Mouse (Mus musculus): ENCODE measurements around the gene Klk6. TPM values are rescaled to one million over a fixed set of nuclear protein-coding genes. Genes with fewer than 3 reads are reported as not detected.

The Klk6 gene
- 88.4 and 102 TPM in 2 replicates for polyA plus RNA-seq (2012; rRNA removed)

DNA sequence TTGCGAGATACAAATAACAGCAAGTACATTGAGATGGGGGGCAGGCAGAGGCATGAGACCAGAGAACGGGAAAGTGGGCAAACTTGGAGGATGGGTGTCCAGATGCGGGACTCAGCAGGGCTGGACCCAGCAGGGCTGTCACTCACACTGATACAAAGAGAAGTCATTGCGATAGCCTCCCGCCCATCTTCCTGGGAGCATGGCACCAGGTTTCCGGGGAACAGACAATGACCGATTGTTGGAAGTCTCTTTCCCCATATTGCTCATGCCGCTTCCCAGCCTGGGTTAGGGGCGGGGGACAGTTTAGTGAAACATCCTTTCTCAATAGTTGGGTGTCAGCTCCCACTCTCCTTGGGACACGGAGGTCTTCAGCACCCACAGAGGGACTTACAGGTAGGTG is at the start of gene Klk6:
Gene Klk6 (plus strand): TSS at position 301 of the 400 bp plus-strand sequence.
- 45% methylated on average over 10 of the region's 10 CpGs for WGBS
- TF ChIP-seq CTCF (IDR thresholded peaks at IDR 0.05; ENCODE audit: borderline replicate concordance, insufficient read depth, low read depth, low read length): no peak
- TF ChIP-seq POLR2A (IDR thresholded peaks at IDR 0.05; ENCODE audit: borderline replicate concordance, insufficient read depth, low read length): no peak

DNA sequence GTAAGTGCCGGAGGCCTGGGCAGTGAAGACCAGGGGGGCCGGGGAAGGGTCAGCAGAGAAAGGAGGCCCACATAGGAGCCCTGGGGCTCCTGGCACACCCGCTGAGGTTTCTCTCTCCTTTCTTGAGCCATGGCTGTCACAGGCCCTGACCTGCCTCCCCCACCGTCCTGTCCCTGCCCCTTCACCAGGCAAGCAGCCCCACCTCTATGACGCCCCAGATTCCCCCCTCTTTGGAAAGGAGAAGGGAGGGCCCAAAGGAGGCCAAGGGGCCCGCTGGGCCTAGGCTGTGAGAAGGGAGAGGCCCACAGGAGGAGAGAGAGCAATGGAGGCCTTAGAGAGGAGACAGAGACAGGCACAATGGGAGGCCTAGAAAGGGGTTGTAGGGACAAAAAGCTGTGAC is 49.5 kb upstream of the Klk6 start:
- WGBS: 47% methylated on average over 6 of the region's 6 CpGs

More for the DNA sequence above, at the start of gene Klk6:
- no peak within 1 kb of the TSS for H3K27ac ChIP-seq (ENCODE audit: insufficient read depth, low read length)
- peak in 1 of 2 experiments; percentile 4 for DNase-seq
- no peaks in the 10 kb centered on the region for H3K4me1 ChIP-seq (ENCODE audit: control insufficient read depth, insufficient read depth, low read length)
- H3K27me3 ChIP-seq (ENCODE audit: control insufficient read depth, insufficient read depth, low read length): no peaks in the 10 kb centered on the region
- no peak within 1 kb of the TSS for H3K4me3 ChIP-seq (replicated peaks; ENCODE audit: insufficient read depth, low read depth, low read length)

DNA sequence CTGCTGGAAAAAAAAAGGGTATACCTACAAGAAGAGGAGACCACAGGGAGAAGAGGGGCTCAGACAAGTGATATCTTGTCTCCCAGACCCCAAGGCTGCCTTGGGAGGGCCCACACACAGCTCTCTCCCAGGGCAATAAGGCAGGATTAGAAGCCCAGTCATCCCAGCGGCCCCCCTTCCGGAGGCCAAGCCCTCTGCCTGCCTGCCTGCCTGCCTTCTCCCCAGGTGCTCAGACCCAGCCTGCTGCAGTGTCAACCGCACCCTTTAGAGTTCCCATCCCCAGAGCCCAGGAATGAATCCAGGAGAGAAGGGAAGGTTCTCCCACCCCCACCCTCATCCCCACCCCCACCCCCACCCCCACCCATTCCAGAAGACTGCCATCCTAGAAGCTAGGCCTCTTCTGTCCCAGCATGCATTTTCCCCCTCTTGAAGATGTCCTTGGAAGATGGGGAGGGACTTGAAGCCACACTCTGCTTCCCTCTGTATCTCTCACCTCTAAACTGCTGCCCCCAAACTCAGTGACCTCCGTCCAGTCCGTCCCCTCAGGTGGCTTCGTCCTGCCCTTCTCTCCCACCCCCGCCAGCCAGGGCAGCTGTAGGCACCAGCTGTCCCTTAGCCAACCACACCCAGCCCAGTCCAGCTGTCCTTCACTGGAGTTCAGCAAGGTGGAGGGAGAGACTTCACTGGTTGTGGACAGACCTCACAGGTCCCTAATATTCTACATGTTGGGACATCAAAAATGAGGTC is 48.8 kb upstream of the Klk6 start:
- H3K27me3 ChIP-seq (ENCODE audit: control insufficient read depth, insufficient read depth, low read length): no peaks in the 10 kb centered on the region
- no peak overlapping the region for H3K4me3 ChIP-seq (replicated peaks; ENCODE audit: insufficient read depth, low read depth, low read length)
- no peak overlapping the region for H3K27ac ChIP-seq (ENCODE audit: insufficient read depth, low read length)
- no peak for DNase-seq
- no peak for TF ChIP-seq CTCF (IDR thresholded peaks at IDR 0.05; ENCODE audit: borderline replicate concordance, insufficient read depth, low read depth, low read length)
- no peaks in the 10 kb centered on the region for H3K4me1 ChIP-seq (ENCODE audit: control insufficient read depth, insufficient read depth, low read length)
- WGBS: 48% methylated on average over 7 of the region's 7 CpGs

More for the DNA sequence above, 49.5 kb upstream of the Klk6 start:
- Histone ChIP-seq H3K4me1 (ENCODE audit: control insufficient read depth, insufficient read depth, low read length) (no peaks in the 10 kb centered on the region), H3K4me3 (replicated peaks; ENCODE audit: insufficient read depth, low read depth, low read length) (no peak overlapping the region), H3K27ac (ENCODE audit: insufficient read depth, low read length) (no peak overlapping the region), H3K27me3 (ENCODE audit: control insufficient read depth, insufficient read depth, low read length) (no peaks in the 10 kb centered on the region)
- no peak for DNase-seq
- TF ChIP-seq POLR2A (IDR thresholded peaks at IDR 0.05; ENCODE audit: borderline replicate concordance, insufficient read depth, low read length) (no peak), CTCF (IDR thresholded peaks at IDR 0.05; ENCODE audit: borderline replicate concordance, insufficient read depth, low read depth, low read length) (no peak)

DNA sequence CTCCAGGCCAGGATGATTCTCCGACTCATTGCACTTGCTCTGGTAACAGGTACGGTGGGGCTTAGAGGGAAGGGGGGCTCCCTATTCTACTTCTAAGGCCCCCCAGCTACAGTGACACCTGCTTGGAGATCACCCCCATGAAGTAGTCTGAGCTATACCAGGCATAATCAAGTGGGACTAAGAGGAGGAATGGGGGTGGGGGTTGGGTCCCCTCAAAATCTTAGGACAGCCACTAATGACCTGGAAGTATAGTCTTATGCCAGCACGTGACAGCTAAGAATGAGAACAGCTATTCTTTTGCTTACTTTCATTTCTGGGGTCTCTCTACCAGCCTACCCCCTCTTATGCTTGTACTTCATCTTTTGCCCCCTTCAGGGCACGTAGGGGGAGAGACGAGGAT is 47.8 kb upstream of the Klk6 start:
- no peaks in the 10 kb centered on the region for H3K4me1 ChIP-seq (ENCODE audit: control insufficient read depth, insufficient read depth, low read length)
- no peak for DNase-seq
- H3K27me3 ChIP-seq (ENCODE audit: control insufficient read depth, insufficient read depth, low read length): no peaks in the 10 kb centered on the region
- H3K4me3 ChIP-seq (replicated peaks; ENCODE audit: insufficient read depth, low read depth, low read length): no peak overlapping the region
- no peak overlapping the region for H3K27ac ChIP-seq (ENCODE audit: insufficient read depth, low read length)
- TF ChIP-seq POLR2A (IDR thresholded peaks at IDR 0.05; ENCODE audit: borderline replicate concordance, insufficient read depth, low read length) (no peak), CTCF (IDR thresholded peaks at IDR 0.05; ENCODE audit: borderline replicate concordance, insufficient read depth, low read depth, low read length) (no peak)
- 81% methylated on average over 5 of the region's 5 CpGs for WGBS

GRCm38 (mm10) chr7:43777423-43777822 is 46.9 kb upstream of the Klk6 start:
- Histone ChIP-seq H3K27me3 (ENCODE audit: control insufficient read depth, insufficient read depth, low read length) (no peaks in the 10 kb centered on the region), H3K27ac (ENCODE audit: insufficient read depth, low read length) (no peak overlapping the region), H3K4me1 (ENCODE audit: control insufficient read depth, insufficient read depth, low read length) (no peaks in the 10 kb centered on the region), H3K4me3 (replicated peaks; ENCODE audit: insufficient read depth, low read depth, low read length) (no peak overlapping the region)
- DNase-seq: no peak
- TF ChIP-seq POLR2A (IDR thresholded peaks at IDR 0.05; ENCODE audit: borderline replicate concordance, insufficient read depth, low read length) (no peak), CTCF (IDR thresholded peaks at IDR 0.05; ENCODE audit: borderline replicate concordance, insufficient read depth, low read depth, low read length) (no peak)
- 83% methylated on average over 12 of the region's 12 CpGs for WGBS

DNA sequence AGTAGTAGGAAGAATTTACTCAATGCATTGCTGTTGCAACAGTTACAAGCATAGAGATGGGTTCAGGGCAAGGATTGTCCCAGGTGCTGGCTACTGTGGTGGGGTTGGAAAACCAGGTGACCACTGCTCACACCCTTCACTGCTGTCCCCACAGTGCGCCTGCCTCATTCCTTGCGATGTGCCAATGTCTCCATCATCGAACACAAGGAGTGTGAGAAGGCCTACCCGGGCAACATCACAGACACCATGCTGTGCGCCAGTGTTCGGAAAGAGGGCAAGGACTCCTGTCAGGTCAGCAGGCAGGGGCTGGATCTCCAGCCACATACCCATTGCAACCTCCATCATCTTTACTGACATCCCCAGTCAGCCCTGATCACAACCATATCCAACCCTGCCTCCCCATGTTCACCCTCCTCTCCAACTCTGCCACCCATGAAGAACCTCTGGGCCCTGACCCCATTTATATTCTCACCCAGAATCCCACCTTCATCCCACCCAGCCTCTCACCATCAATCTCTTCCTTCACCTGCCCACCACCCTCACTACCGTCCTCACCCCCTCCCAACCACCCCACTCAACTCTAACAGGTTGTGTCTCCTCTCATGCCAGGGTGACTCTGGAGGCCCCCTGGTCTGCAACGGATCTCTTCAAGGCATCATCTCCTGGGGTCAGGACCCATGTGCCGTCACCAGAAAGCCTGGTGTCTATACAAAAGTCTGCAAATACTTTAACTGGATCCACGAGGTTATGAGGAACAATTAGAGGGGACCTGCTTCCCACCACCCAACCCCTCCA is 45.9 kb upstream of the Klk6 start:
- H3K4me1 ChIP-seq (ENCODE audit: control insufficient read depth, insufficient read depth, low read length): no peaks in the 10 kb centered on the region
- H3K27me3 ChIP-seq (ENCODE audit: control insufficient read depth, insufficient read depth, low read length): no peaks in the 10 kb centered on the region
- 82% methylated on average over 10 of the region's 10 CpGs for WGBS
- DNase-seq: no peak
- H3K27ac ChIP-seq (ENCODE audit: insufficient read depth, low read length): no peak overlapping the region
- TF ChIP-seq CTCF (IDR thresholded peaks at IDR 0.05; ENCODE audit: borderline replicate concordance, insufficient read depth, low read depth, low read length) (no peak), POLR2A (IDR thresholded peaks at IDR 0.05; ENCODE audit: borderline replicate concordance, insufficient read depth, low read length) (no peak)
- H3K4me3 ChIP-seq (replicated peaks; ENCODE audit: insufficient read depth, low read depth, low read length): no peak overlapping the region

GRCm38 (mm10) chr7:43780241-43780640 is 44.1 kb upstream of the Klk6 start:
- TF ChIP-seq CTCF (IDR thresholded peaks at IDR 0.05; ENCODE audit: borderline replicate concordance, insufficient read depth, low read depth, low read length) (no peak), POLR2A (IDR thresholded peaks at IDR 0.05; ENCODE audit: borderline replicate concordance, insufficient read depth, low read length) (no peak)
- 74% methylated on average over 6 of the region's 6 CpGs for WGBS
- H3K4me1 ChIP-seq (ENCODE audit: control insufficient read depth, insufficient read depth, low read length): no peaks in the 10 kb centered on the region; the same call in 1 of the 2 replicates
- DNase-seq: no peak
- no peak overlapping the region for H3K4me3 ChIP-seq (replicated peaks; ENCODE audit: insufficient read depth, low read depth, low read length)
- H3K27me3 ChIP-seq (ENCODE audit: control insufficient read depth, insufficient read depth, low read length): no peaks in the 10 kb centered on the region
- H3K27ac ChIP-seq (ENCODE audit: insufficient read depth, low read length): no peak overlapping the region

GRCm38 (mm10) chr7:43780746-43781145 is 43.6 kb upstream of the Klk6 start, which contains the start of gene Klk10:
Klk10 (plus strand) TSS chr7:43781035.
- 39% methylated on average over 5 of the region's 5 CpGs for whole genome bisulfite sequencing
- TF ChIP-seq POLR2A (IDR thresholded peaks at IDR 0.05; ENCODE audit: borderline replicate concordance, insufficient read depth, low read length) (no peak), CTCF (IDR thresholded peaks at IDR 0.05; ENCODE audit: borderline replicate concordance, insufficient read depth, low read depth, low read length) (no peak)
- DNase-seq: no peak
- Histone ChIP-seq H3K4me3 (replicated peaks; ENCODE audit: insufficient read depth, low read depth, low read length) (no peak within 1 kb of the TSS), H3K27me3 (ENCODE audit: control insufficient read depth, insufficient read depth, low read length) (no peaks in the 10 kb centered on the region), H3K27ac (ENCODE audit: insufficient read depth, low read length) (no peak within 1 kb of the TSS), H3K4me1 (ENCODE audit: control insufficient read depth, insufficient read depth, low read length) (no peaks in the 10 kb centered on the region; the same call in 1 of the 2 replicates)
